Mouse (Mus musculus) small intestine, adult 2 months (tissue): Measurements from ENCODE around the gene Epha3. TPM values are rescaled to one million over a fixed set of nuclear protein-coding genes. Genes with fewer than 3 reads are reported as not detected.
A peak's percentile ranks its signal among the peaks of the same experiment; 100 is the strongest.

Source experiments
- H3K27ac ChIP-seq: fragments of 200-500 bp; 2 replicates; pipeline ENCODE4 v1.5.1; 2012; ENCODE audit warnings: low read depth, low read length, control low read depth, inconsistent platforms; ENCODE audit not compliant: insufficient read depth
- H3K27me3 ChIP-seq: fragments of 200-500 bp; 2 replicates; pipeline ENCODE4 v1.6.1; 2012; ENCODE audit warnings: mild to moderate bottlenecking, moderate library complexity, low read length, inconsistent platforms; ENCODE audit not compliant: control insufficient read depth, insufficient read depth
- H3K36me3 ChIP-seq: fragments of 200-500 bp; 2 replicates; pipeline ENCODE4 v1.6.1; 2012; ENCODE audit warnings: mild to moderate bottlenecking, low read length, control low read depth, inconsistent platforms; ENCODE audit not compliant: control insufficient read depth, insufficient read depth
- H3K4me1 ChIP-seq: fragments of 200-500 bp; 2 replicates; pipeline ENCODE4 v1.6.1; 2012; ENCODE audit warnings: low read length, inconsistent platforms, mixed read lengths; ENCODE audit not compliant: control insufficient read depth, insufficient read depth, insufficient read length
- H3K4me3 ChIP-seq: fragments of 200-500 bp; 2 replicates; pipeline ENCODE4 v1.5.1; 2012; ENCODE audit warnings: low read depth, mild to moderate bottlenecking, control low read depth, inconsistent platforms, low read length, moderate library complexity
- CTCF ChIP-seq: fragments of 200-500 bp; IDR thresholded peaks from 2 replicates; pipeline ENCODE4 v1.5.1; 2012; ENCODE audit warnings: low read depth, mild to moderate bottlenecking, control low read depth, inconsistent platforms, low read length, moderate library complexity, mixed read lengths; ENCODE audit not compliant: insufficient replicate concordance, insufficient read length; ENCODE audit errors: extremely low read depth
- POLR2A ChIP-seq: fragments of 200-500 bp; IDR thresholded peaks from 2 replicates; pipeline ENCODE4 v1.6.1; 2012; ENCODE audit warnings: low read depth, mild to moderate bottlenecking, control low read depth, inconsistent platforms, low read length, moderate library complexity
- WGBS: fragments of 180-500 bp; shearing (Covaris S2); methylation state at CpG from one replicate; pipeline ENCODE4 v1.1.7; 2018; 5-methylcytosine and 5-hydroxymethylcytosine counted together
- polyA plus RNA-seq: library from polyadenylated mRNA; depleted of rRNA; stranded (reverse); fragments of >200 nt; gene quantifications from 2 replicates; pipeline ENCODE4 v1.2.3, GENCODE M21; 2012

Gene Epha3
- polyA plus RNA-seq, 1 experiment: 0.05 TPM

- 3% methylated on average over 33 of the region's 33 CpGs for WGBS
- H3K4me3 ChIP-seq: peak overlapping the region; percentile 56
- H3K27ac ChIP-seq: no peak overlapping the region
Observed at GRCm38 (mm10) chr16:63856658-63857552, 7.1 kb downstream of the Epha3 start.

GRCm38 (mm10) chr16:63850297-63850696 is 13.7 kb downstream of the Epha3 start:
- H3K27ac ChIP-seq: no peak overlapping the region
- H3K4me3 ChIP-seq: no peak overlapping the region
- 76% methylated on average over 3 of the region's 3 CpGs for WGBS
- no peak for TF ChIP-seq POLR2A
- no peak for TF ChIP-seq CTCF
- H3K4me1 ChIP-seq: no peaks in the 10 kb centered on the region
- H3K36me3 ChIP-seq: no peaks in the 10 kb centered on the region
- no peaks in the 10 kb centered on the region for H3K27me3 ChIP-seq

More at GRCm38 (mm10) chr16:63856658-63857552, 7.1 kb downstream of the Epha3 start:
- Histone ChIP-seq H3K27me3 (no peaks in the 10 kb centered on the region), H3K36me3 (no peaks in the 10 kb centered on the region), H3K4me1 (no peaks in the 10 kb centered on the region)
- TF ChIP-seq CTCF (peak; percentile 18; the same call in 1 of the 2 replicates), POLR2A (no peak)

GRCm38 (mm10) chr16:63842911-63843310 is 21.1 kb downstream of the Epha3 start:
- Histone ChIP-seq H3K27me3 (no peaks in the 10 kb centered on the region), H3K4me3 (no peak overlapping the region), H3K36me3 (no peaks in the 10 kb centered on the region), H3K27ac (no peak overlapping the region), H3K4me1 (no peaks in the 10 kb centered on the region)
- WGBS: 85% methylated on average over 2 of the region's 2 CpGs
- TF ChIP-seq CTCF (no peak), POLR2A (no peak)

- H3K36me3 ChIP-seq: no peaks in the 10 kb centered on the region
- H3K4me3 ChIP-seq: no peak overlapping the region
- TF ChIP-seq CTCF (no peak), POLR2A (no peak)
- H3K27ac ChIP-seq: no peak overlapping the region
- no peaks in the 10 kb centered on the region for H3K4me1 ChIP-seq
- no peaks in the 10 kb centered on the region for H3K27me3 ChIP-seq
Observed at GRCm38 (mm10) chr16:63837466-63837865, 26.5 kb downstream of the Epha3 start.

- Histone ChIP-seq H3K4me1 (no peaks in the 10 kb centered on the region), H3K4me3 (no peak overlapping the region), H3K27me3 (no peaks in the 10 kb centered on the region), H3K36me3 (no peaks in the 10 kb centered on the region), H3K27ac (no peak overlapping the region)
- 75% methylated on average over 2 of the region's 2 CpGs for WGBS
- TF ChIP-seq POLR2A: no peak
- TF ChIP-seq CTCF: no peak
Observed at GRCm38 (mm10) chr16:63821164-63821563, 42.8 kb downstream of the Epha3 start.

- 59% methylated on average over 6 of the region's 6 CpGs for WGBS
- Histone ChIP-seq H3K36me3 (no peaks in the 10 kb centered on the region), H3K4me1 (no peaks in the 10 kb centered on the region), H3K27me3 (no peaks in the 10 kb centered on the region), H3K4me3 (no peak overlapping the region), H3K27ac (no peak overlapping the region)
- TF ChIP-seq CTCF (no peak), POLR2A (no peak)
Observed at GRCm38 (mm10) chr16:63817606-63818005, 46.4 kb downstream of the Epha3 start.

GRCm38 (mm10) chr16:63816672-63817071 is 47.3 kb downstream of the Epha3 start:
- no peak for TF ChIP-seq CTCF
- no peak for TF ChIP-seq POLR2A
- 42% methylated on average over 1 of the region's 1 CpGs for WGBS
- H3K36me3 ChIP-seq: no peaks in the 10 kb centered on the region

More at GRCm38 (mm10) chr16:63816672-63817071, 47.3 kb downstream of the Epha3 start:
- Histone ChIP-seq H3K27me3 (no peaks in the 10 kb centered on the region), H3K4me3 (no peak overlapping the region), H3K4me1 (no peaks in the 10 kb centered on the region), H3K27ac (no peak overlapping the region)
